Mouse (Mus musculus): ENCODE results near the gene Hacd1.

DNA sequence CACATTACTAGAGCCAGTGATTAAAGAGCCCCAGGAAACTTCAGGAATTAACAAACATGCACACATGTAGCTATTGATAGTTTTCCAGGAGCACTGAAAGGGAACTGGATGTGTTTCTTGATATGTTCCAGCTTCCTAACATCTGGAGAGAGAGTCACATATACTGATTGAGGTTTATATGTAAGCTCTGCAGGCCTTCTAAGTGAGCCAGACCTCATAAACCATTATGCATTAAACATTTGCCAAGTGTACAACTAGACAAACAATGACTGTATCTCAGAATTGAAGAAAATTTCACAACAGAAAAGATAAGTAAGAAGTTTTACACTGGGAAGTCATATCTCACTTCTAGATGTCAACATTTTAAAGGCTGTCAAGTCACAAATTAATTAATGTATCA lies 167.4 kb downstream of the Hacd1 start:
- no peak for TF ChIP-seq POLR2A (IDR thresholded peaks at IDR 0.05; ENCODE audit: borderline replicate concordance, extremely low read depth, insufficient read depth, insufficient read length, poor library complexity, severe bottlenecking)
- TF ChIP-seq CTCF (IDR thresholded peaks at IDR 0.05; ENCODE audit: borderline replicate concordance, extremely low read depth, insufficient read depth, insufficient read length), result no peak
